Mouse (Mus musculus) erythroblast, embryonic 14.5 days (primary cell): ENCODE data around the gene Mtfr1l. TPM values are rescaled to one million over a fixed set of nuclear protein-coding genes. Genes with fewer than 3 reads are reported as not detected.

Experiments
- H3K27me3 ChIP-seq: 2 replicates; pipeline ENCODE4 v1.6.1; 2012; ENCODE audit warnings: inconsistent platforms; ENCODE audit not compliant: control insufficient read depth
- H3K36me3 ChIP-seq: 2 replicates; pipeline ENCODE4 v1.6.1; 2012; ENCODE audit warnings: mild to moderate bottlenecking, inconsistent platforms; ENCODE audit not compliant: control insufficient read depth
- H3K4me1 ChIP-seq: 2 replicates; pipeline ENCODE4 v1.6.1; 2012; ENCODE audit warnings: inconsistent platforms; ENCODE audit not compliant: control insufficient read depth
- H3K4me3 ChIP-seq: replicated peaks from 2 replicates; pipeline ENCODE3; 2012; ENCODE audit warnings: moderate library complexity, mild to moderate bottlenecking, inconsistent platforms
- H3K9me3 ChIP-seq: 2 replicates; pipeline ENCODE4 v1.6.1; 2012; ENCODE audit warnings: low read length, inconsistent platforms, mixed read lengths; ENCODE audit not compliant: control insufficient read depth
- GATA1 ChIP-seq: IDR thresholded peaks from 2 replicates; pipeline ENCODE4 v1.6.1; 2012; ENCODE audit warnings: low read length, inconsistent platforms, mixed read lengths
- TAL1 ChIP-seq: IDR thresholded peaks from 3 replicates; pipeline ENCODE4 v1.6.1; 2012; ENCODE audit warnings: low read length, inconsistent platforms, mixed read lengths
- polyA plus RNA-seq: library from polyadenylated mRNA; stranded (reverse); fragments of >175 nt; gene quantifications from 2 replicates; pipeline ENCODE4 v1.2.3, GENCODE M21; 2012

Mtfr1l gene
- polyA plus RNA-seq, 1 experiment, result 3.9 TPM

GRCm38 (mm10) chr4:134526220-134526619 is 9.0 kb downstream of the Mtfr1l start:
- TF ChIP-seq TAL1 (no peak), GATA1 (no peak)
- peaks cover 96% of the 10 kb centered on the region for H3K36me3 ChIP-seq
- H3K4me3 ChIP-seq, result no peak overlapping the region
- H3K4me1 ChIP-seq, result no peaks in the 10 kb centered on the region; the same call in none of the 2 replicates
- no peaks in the 10 kb centered on the region for H3K27me3 ChIP-seq
- H3K9me3 ChIP-seq, result no peaks in the 10 kb centered on the region

GRCm38 (mm10) chr4:134525806-134526205 is 9.4 kb downstream of the Mtfr1l start:
- Histone ChIP-seq H3K36me3 (peaks cover 95% of the 10 kb centered on the region), H3K27me3 (no peaks in the 10 kb centered on the region), H3K9me3 (no peaks in the 10 kb centered on the region), H3K4me1 (no peaks in the 10 kb centered on the region; the same call in 1 of the 2 replicates), H3K4me3 (no peak overlapping the region)
- no peak for TF ChIP-seq TAL1
- TF ChIP-seq GATA1, result no peak

- Histone ChIP-seq H3K4me1 (no peaks in the 10 kb centered on the region; the same call in none of the 2 replicates), H3K27me3 (no peaks in the 10 kb centered on the region), H3K4me3 (no peak overlapping the region), H3K9me3 (no peaks in the 10 kb centered on the region), H3K36me3 (peaks cover 87% of the 10 kb centered on the region)
- TF ChIP-seq GATA1, result no peak
- TF ChIP-seq TAL1, result no peak
These were observed 11.7 kb downstream of the Mtfr1l start for GRCm38 (mm10) chr4:134523447-134523846.

GRCm38 (mm10) chr4:134519281-134519680 is 15.9 kb downstream of the Mtfr1l start:
- Histone ChIP-seq H3K9me3 (no peaks in the 10 kb centered on the region), H3K4me1 (peaks cover 31% of the 10 kb centered on the region), H3K4me3 (no peak overlapping the region), H3K36me3 (peaks cover 78% of the 10 kb centered on the region), H3K27me3 (no peaks in the 10 kb centered on the region)
- TF ChIP-seq TAL1, result no peak
- no peak for TF ChIP-seq GATA1

GRCm38 (mm10) chr4:134518541-134518940 is 16.6 kb downstream of the Mtfr1l start:
- Histone ChIP-seq H3K36me3 (peaks cover 76% of the 10 kb centered on the region), H3K4me3 (no peak overlapping the region), H3K9me3 (no peaks in the 10 kb centered on the region), H3K4me1 (peaks cover 38% of the 10 kb centered on the region), H3K27me3 (no peaks in the 10 kb centered on the region)
- TF ChIP-seq TAL1 (no peak), GATA1 (no peak)

- H3K4me1 ChIP-seq, result peaks cover 41% of the 10 kb centered on the region
- no peaks in the 10 kb centered on the region for H3K27me3 ChIP-seq
- peaks cover 71% of the 10 kb centered on the region for H3K36me3 ChIP-seq
- TF ChIP-seq GATA1, result no peak
- no peak for TF ChIP-seq TAL1
- no peaks in the 10 kb centered on the region for H3K9me3 ChIP-seq
- H3K4me3 ChIP-seq, result no peak overlapping the region
These were observed 17.5 kb downstream of the Mtfr1l start for GRCm38 (mm10) chr4:134517719-134518118.

GRCm38 (mm10) chr4:134516981-134517380 is 18.2 kb downstream of the Mtfr1l start:
- H3K9me3 ChIP-seq, result no peaks in the 10 kb centered on the region
- TF ChIP-seq TAL1 (no peak), GATA1 (no peak)
- peaks cover 66% of the 10 kb centered on the region for H3K36me3 ChIP-seq
- H3K4me3 ChIP-seq, result no peak overlapping the region
- H3K4me1 ChIP-seq, result peaks cover 41% of the 10 kb centered on the region
- no peaks in the 10 kb centered on the region for H3K27me3 ChIP-seq

- Histone ChIP-seq H3K4me3 (no peak overlapping the region), H3K27me3 (no peaks in the 10 kb centered on the region), H3K4me1 (peaks cover 54% of the 10 kb centered on the region), H3K9me3 (no peaks in the 10 kb centered on the region), H3K36me3 (peaks cover 55% of the 10 kb centered on the region)
- TF ChIP-seq GATA1 (no peak), TAL1 (no peak)
These were observed 19.6 kb downstream of the Mtfr1l start for GRCm38 (mm10) chr4:134515614-134516013.

GRCm38 (mm10) chr4:134514309-134514930 is 20.8 kb downstream of the Mtfr1l start:
- Histone ChIP-seq H3K4me1 (peaks cover 57% of the 10 kb centered on the region), H3K9me3 (no peaks in the 10 kb centered on the region)

GRCm38 (mm10) chr4:134512798-134513197 is 22.4 kb downstream of the Mtfr1l start:
- peaks cover 35% of the 10 kb centered on the region for H3K36me3 ChIP-seq
- H3K27me3 ChIP-seq, result no peaks in the 10 kb centered on the region
- no peaks in the 10 kb centered on the region for H3K9me3 ChIP-seq
- no peak for TF ChIP-seq TAL1
- TF ChIP-seq GATA1, result no peak
- peaks cover 61% of the 10 kb centered on the region for H3K4me1 ChIP-seq
- H3K4me3 ChIP-seq, result no peak overlapping the region

More at GRCm38 (mm10) chr4:134514309-134514930, 20.8 kb downstream of the Mtfr1l start:
- H3K4me3 ChIP-seq, result peak overlapping the region; percentile 31
- H3K36me3 ChIP-seq, result peaks cover 47% of the 10 kb centered on the region
- no peaks in the 10 kb centered on the region for H3K27me3 ChIP-seq
- TF ChIP-seq GATA1, result no peak
- no peak for TF ChIP-seq TAL1
